Mouse (Mus musculus) heart, adult 2 months (tissue): Measurements from ENCODE around the gene 2610002M06Rik. TPM values are rescaled to one million over a fixed set of nuclear protein-coding genes. Genes with fewer than 3 reads are reported as not detected.

Experiments
- DNase-seq, 2 experiments: peaks; one replicate each; pipeline ENCODE4 v3.0.0; 2021
- H3K27ac ChIP-seq: fragments of 200-600 bp; 2 replicates; pipeline ENCODE4 v1.8.1; 2022
- H3K27me3 ChIP-seq: fragments of 200-500 bp; 2 replicates; pipeline ENCODE4 v1.6.1; 2012; ENCODE audit warnings: mild to moderate bottlenecking, low read length, inconsistent platforms, mixed read lengths; ENCODE audit not compliant: control insufficient read depth, insufficient read depth
- H3K36me3 ChIP-seq: fragments of 200-500 bp; 2 replicates; pipeline ENCODE4 v1.6.1; 2012; ENCODE audit warnings: low read length, inconsistent platforms; ENCODE audit not compliant: control insufficient read depth, insufficient read depth
- H3K4me1 ChIP-seq: fragments of 200-500 bp; 2 replicates; pipeline ENCODE4 v1.6.1; 2011; ENCODE audit warnings: low read length; ENCODE audit not compliant: control insufficient read depth, insufficient read depth
- H3K4me3 ChIP-seq: fragments of 200-600 bp; 2 replicates; pipeline ENCODE4 v1.8.1; 2022
- H3K79me2 ChIP-seq: fragments of 200-500 bp; replicated peaks from 2 replicates; pipeline ENCODE4 v1.6.1; 2012; ENCODE audit warnings: mild to moderate bottlenecking, inconsistent platforms, low read length, moderate library complexity, mixed read lengths; ENCODE audit not compliant: control insufficient read depth, insufficient read depth
- H3K9ac ChIP-seq: fragments of 200-500 bp; 2 replicates; pipeline ENCODE4 v1.6.1; 2012; ENCODE audit warnings: low read depth, mild to moderate bottlenecking, control low read depth, inconsistent platforms, low read length, mixed read lengths
- CTCF ChIP-seq: fragments of 200-600 bp; IDR thresholded peaks from 2 replicates; pipeline ENCODE4 v1.8.1; 2022; ENCODE audit warnings: antibody characterized with exemption, mild to moderate bottlenecking, moderate library complexity
- EP300 ChIP-seq: fragments of 200-500 bp; IDR thresholded peaks from 2 replicates; pipeline ENCODE4 v1.6.1; 2011; ENCODE audit warnings: low read depth, low read length, control low read depth; ENCODE audit not compliant: insufficient read depth
- POLR2A ChIP-seq: fragments of 200-500 bp; IDR thresholded peaks from 2 replicates; pipeline ENCODE4 v1.6.1; 2011; ENCODE audit warnings: mild to moderate bottlenecking, low read depth, low read length, control low read depth; ENCODE audit not compliant: insufficient read depth
- WGBS: fragments of 180-500 bp; shearing (Covaris S2); methylation state at CpG from one replicate; pipeline ENCODE4 v1.1.7; 2018; 5-methylcytosine and 5-hydroxymethylcytosine counted together
- intact Hi-C: fragments of 180-260 bp; cut with DNase I; formaldehyde crosslinking; loops from one replicate; pipeline ENCODE4 v1.15.1; 2025
- polyA plus RNA-seq: library from polyadenylated mRNA; depleted of rRNA; stranded (reverse); fragments of >200 nt; gene quantifications from 2 replicates; pipeline ENCODE4 v1.2.3, GENCODE M21; 2012; rRNA removed
- total RNA-seq, 2 experiments: library from RNA; stranded (reverse); gene quantifications; 2 replicates each; pipeline ENCODE4 v1.2.3; 2021

2610002M06Rik gene
- total and polyA plus RNA-seq, 3 experiments = 2.1 to 5.2 (median 5.2) TPM

DNA sequence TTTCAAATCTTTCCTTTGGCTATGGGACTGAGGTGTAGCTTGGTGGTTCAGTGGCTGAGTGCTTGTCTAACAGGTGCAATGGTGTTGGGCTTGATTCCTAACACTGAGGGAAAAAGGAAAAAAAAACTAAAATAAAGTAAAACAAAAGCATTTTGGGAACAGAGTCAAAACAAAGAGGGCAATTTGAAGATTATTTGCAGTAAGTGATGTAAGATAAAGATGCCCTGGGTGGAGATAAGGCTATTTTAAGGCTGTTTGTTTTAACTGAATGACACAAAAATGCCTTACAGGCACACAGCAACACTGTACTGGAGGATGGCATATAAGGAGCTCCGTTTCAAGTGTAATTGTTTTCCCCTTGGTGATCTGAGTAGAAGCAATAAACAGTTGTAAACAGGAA, 20.3 kb downstream of the 2610002M06Rik start:
- no peak overlapping the region for H3K9ac ChIP-seq
- no peaks in the 10 kb centered on the region for H3K27me3 ChIP-seq
- H3K27ac ChIP-seq = no peak overlapping the region
- no peak overlapping the region for H3K4me3 ChIP-seq
- no peaks in the 10 kb centered on the region for H3K4me1 ChIP-seq
- WGBS = 60% methylated on average over 1 of the region's 1 CpGs
- no peaks in the 10 kb centered on the region for H3K79me2 ChIP-seq
- intact Hi-C loops = no loop called here
- DNase-seq = no peak
- no peaks in the 10 kb centered on the region for H3K36me3 ChIP-seq
- no peak for TF ChIP-seq EP300

GRCm38 (mm10) chrX:107792290-107792689, 23.8 kb downstream of the 2610002M06Rik start, which contains the start of gene Tent5d:
Gene Tent5d (plus strand): TSS chrX:107792590.
- no peak for TF ChIP-seq POLR2A
- TF ChIP-seq CTCF = no peak
- TF ChIP-seq EP300 = no peak
- no peaks in the 10 kb centered on the region for H3K27me3 ChIP-seq
- H3K79me2 ChIP-seq = no peaks in the 10 kb centered on the region
- WGBS = 80% methylated on average over 1 of the region's 1 CpGs
- H3K36me3 ChIP-seq = no peaks in the 10 kb centered on the region
- H3K9ac ChIP-seq = no peak within 1 kb of the TSS
- DNase-seq = no peak
- intact Hi-C loops = loop anchor here (5.0 kb wide), 1 partner anchor 1285 kb away; no protein-coding TSS in a partner anchor
- H3K27ac ChIP-seq = no peak within 1 kb of the TSS
- H3K4me3 ChIP-seq = no peak within 1 kb of the TSS
- H3K4me1 ChIP-seq = no peaks in the 10 kb centered on the region

DNA sequence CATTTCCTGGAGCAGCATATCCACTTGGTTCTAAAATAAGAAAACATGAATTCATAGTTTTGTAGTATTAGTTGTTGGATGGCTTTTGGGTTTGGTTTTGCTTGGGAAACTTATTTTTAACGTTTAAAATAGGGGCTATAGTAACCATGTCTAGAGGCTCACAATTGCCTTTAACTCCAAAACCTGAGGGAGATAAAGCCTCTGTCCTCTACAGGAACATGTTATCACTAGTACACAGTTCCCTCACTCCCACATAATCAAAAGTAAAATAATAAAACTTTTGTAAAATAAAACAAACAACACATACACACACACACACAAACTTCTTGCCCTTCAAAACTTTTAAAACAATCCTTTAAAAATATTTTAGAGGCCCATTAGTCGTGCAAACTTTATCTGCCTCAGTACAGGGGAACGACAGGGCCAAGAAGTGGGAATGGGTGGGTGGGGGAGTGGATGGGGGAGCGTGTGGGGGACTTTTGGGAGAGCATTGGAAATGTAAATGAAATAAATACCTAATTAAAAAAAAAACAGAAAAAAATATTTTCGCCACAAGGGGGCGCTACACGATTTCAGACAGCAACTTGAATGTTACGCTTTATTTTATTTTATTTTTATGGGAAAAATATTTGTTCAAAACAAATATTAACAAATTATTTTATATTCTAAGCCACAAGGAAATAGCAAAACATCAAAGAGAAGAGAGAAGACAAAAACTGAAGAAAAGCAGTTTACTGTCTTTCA, 25.2 kb downstream of the 2610002M06Rik start:
- Histone ChIP-seq H3K4me3 (no peak overlapping the region), H3K79me2 (no peaks in the 10 kb centered on the region), H3K9ac (no peak overlapping the region), H3K36me3 (no peaks in the 10 kb centered on the region), H3K27ac (no peak overlapping the region), H3K4me1 (no peaks in the 10 kb centered on the region), H3K27me3 (no peaks in the 10 kb centered on the region)
- TF ChIP-seq CTCF = peak; percentile 66
- no peak for TF ChIP-seq EP300
- intact Hi-C loops = loop anchor here (5.0 kb wide), 1 partner anchor 1286 kb away; no protein-coding TSS in a partner anchor
- no peak for DNase-seq
- WGBS = 27% methylated on average over 8 of the region's 8 CpGs

DNA sequence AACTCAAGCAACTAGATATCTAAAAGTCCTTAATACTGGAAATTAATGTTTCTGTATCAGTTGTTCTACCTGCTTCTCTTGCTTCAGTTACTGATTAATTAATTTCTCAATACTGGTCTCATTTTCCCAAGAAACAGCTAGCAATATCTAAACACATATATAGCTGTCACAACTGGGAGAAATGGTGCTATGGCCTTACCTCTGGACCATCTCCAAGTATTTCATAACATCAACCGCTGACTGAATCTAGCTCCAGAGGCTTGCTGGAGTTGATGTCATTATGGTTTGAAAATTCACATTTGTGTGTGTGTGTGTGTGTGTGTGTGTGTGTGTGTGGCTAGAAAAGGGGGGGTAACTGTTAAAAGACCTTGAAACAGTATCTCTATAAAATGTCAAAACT, 26.0 kb downstream of the 2610002M06Rik start:
- Histone ChIP-seq H3K79me2 (no peaks in the 10 kb centered on the region), H3K9ac (no peak overlapping the region), H3K27ac (no peak overlapping the region), H3K4me3 (no peak overlapping the region), H3K4me1 (no peaks in the 10 kb centered on the region), H3K27me3 (no peaks in the 10 kb centered on the region), H3K36me3 (no peaks in the 10 kb centered on the region)
- DNase-seq = no peak
- intact Hi-C loops = loop anchor here (5.0 kb wide), 1 partner anchor 1287 kb away; no protein-coding TSS in a partner anchor
- 67% methylated on average over 1 of the region's 1 CpGs for WGBS
- TF ChIP-seq POLR2A (no peak), CTCF (no peak), EP300 (no peak)

DNA sequence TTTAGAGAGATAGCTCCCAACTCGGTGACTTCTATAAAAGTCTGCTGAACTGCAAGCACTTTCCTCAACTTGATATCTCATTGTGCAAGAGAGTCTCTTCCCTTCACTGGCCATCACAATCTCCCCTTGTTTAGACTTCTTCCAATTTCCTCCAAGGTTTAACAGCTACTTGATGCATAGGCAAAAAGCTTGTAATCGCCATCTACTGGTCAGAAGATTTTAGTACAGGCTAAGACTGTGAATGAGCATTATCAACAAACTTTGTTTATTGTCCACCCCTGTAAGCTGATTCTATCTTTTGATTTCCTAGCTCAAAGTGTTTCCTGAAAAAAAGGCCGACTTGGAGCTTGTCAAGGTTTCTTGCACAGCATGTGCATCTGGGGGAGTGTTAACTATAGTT, 48.2 kb downstream of the 2610002M06Rik start:
- TF ChIP-seq EP300 (no peak), POLR2A (no peak), CTCF (peak; percentile 34)
- no peaks in the 10 kb centered on the region for H3K27me3 ChIP-seq
- H3K36me3 ChIP-seq = no peaks in the 10 kb centered on the region
- DNase-seq = no peak
- 15% methylated on average over 3 of the region's 3 CpGs for whole genome bisulfite sequencing
- H3K4me1 ChIP-seq = no peaks in the 10 kb centered on the region
- no peak overlapping the region for H3K9ac ChIP-seq
- no peak overlapping the region for H3K4me3 ChIP-seq
- no peak overlapping the region for H3K27ac ChIP-seq
- no peaks in the 10 kb centered on the region for H3K79me2 ChIP-seq
- intact Hi-C loops = no loop called here

Other genes with a start within 250 kb of the 2610002M06Rik start
- not detected for gene Tbx22, start 148.4 kb downstream of the 2610002M06Rik start, total RNA-seq
- not detected in 2 replicates for gene Tbx22, start 148.4 kb downstream of the 2610002M06Rik start, polyA plus RNA-seq
- gene Tent5d, start 23.7 kb downstream of the 2610002M06Rik start, total RNA-seq = not detected
- not detected in 2 replicates for gene Tent5d, start 23.7 kb downstream of the 2610002M06Rik start, polyA plus RNA-seq
- not detected for gene Gm732, start 132.1 kb upstream of the 2610002M06Rik start, total RNA-seq
- gene Gm732, start 132.1 kb upstream of the 2610002M06Rik start, polyA plus RNA-seq = not detected in 2 replicates